Mouse (Mus musculus) stomach, postnatal 0 days (tissue): Measurements from ENCODE around the gene Atg14.

ENCODE experiments used
- CTCF ChIP-seq: IDR thresholded peaks from 2 replicates; pipeline ENCODE4 v1.5.1; 2016; ENCODE audit warnings: antibody characterized with exemption, low read depth, mild to moderate bottlenecking, moderate library complexity
- EP300 ChIP-seq: optimal IDR thresholded peaks from 2 replicates; pipeline ENCODE3; 2016; ENCODE audit warnings: antibody characterized with exemption

GRCm38 (mm10) chr14:47521609-47522008, 48.8 kb downstream of the Atg14 start:
- TF ChIP-seq CTCF, result no peak
- no peak for TF ChIP-seq EP300
